Mouse (Mus musculus) embryonic facial prominence, embryonic 14.5 days (tissue): ENCODE results near the gene Olfr652. TPM values are rescaled to one million over a fixed set of nuclear protein-coding genes. Genes with fewer than 3 reads are reported as not detected.

Experiments
- ATAC-seq: fragments of 200-750 bp; cut with Nextera tagmentation; 2 replicates; pipeline ENCODE4 v1.8.0; 2017; ENCODE audit warnings: low read depth, moderate number of reproducible peaks, moderate TSS enrichment
- DNase-seq: peaks from one replicate; pipeline ENCODE4 v3.0.0-alpha.2; 2015; ENCODE audit warnings: low spot score
- H3K27ac ChIP-seq: fragments of 300-500 bp; sonication (generic); replicated peaks from 2 replicates; pipeline ENCODE4 v1.5.1; 2014; ENCODE audit warnings: low read depth, mild to moderate bottlenecking, low read length, moderate library complexity
- H3K27me3 ChIP-seq: fragments of 300-500 bp; sonication (generic); replicated peaks from 2 replicates; pipeline ENCODE4 v1.6.1; 2014; ENCODE audit warnings: low read length; ENCODE audit not compliant: control insufficient read depth, insufficient read depth
- H3K36me3 ChIP-seq: fragments of 300-500 bp; sonication (generic); 2 replicates; pipeline ENCODE4 v1.6.1; 2014; ENCODE audit warnings: low read length, mixed read lengths; ENCODE audit not compliant: control insufficient read depth, insufficient read depth
- H3K4me1 ChIP-seq: fragments of 300-500 bp; sonication (generic); 2 replicates; pipeline ENCODE4 v1.6.1; 2014; ENCODE audit warnings: antibody characterized with exemption, low read length; ENCODE audit not compliant: control insufficient read depth, insufficient read depth
- H3K4me2 ChIP-seq: fragments of 300-500 bp; sonication (generic); 2 replicates; pipeline ENCODE4 v1.6.1; 2014; ENCODE audit warnings: low read depth, mild to moderate bottlenecking, low read length, moderate library complexity, mixed read lengths
- H3K4me3 ChIP-seq: fragments of 300-500 bp; sonication (generic); 2 replicates; pipeline ENCODE4 v1.5.1; 2014; ENCODE audit warnings: low read depth, mild to moderate bottlenecking, low read length
- H3K9ac ChIP-seq: fragments of 300-500 bp; sonication (generic); 2 replicates; pipeline ENCODE4 v1.6.1; 2014; ENCODE audit warnings: low read depth, mild to moderate bottlenecking, low read length, moderate library complexity, mixed read lengths
- H3K9me3 ChIP-seq: fragments of 300-500 bp; sonication (generic); 2 replicates; pipeline ENCODE4 v1.6.1; 2016; ENCODE audit warnings: low read length; ENCODE audit not compliant: control insufficient read depth
- WGBS: fragments of 180-500 bp; shearing (Covaris S2); extraction: QIAGEN DNeasy Blood & Tissue Kit; methylation state at CpG from one replicate; pipeline ENCODE4 v1.1.7; 2014; 5-methylcytosine and 5-hydroxymethylcytosine counted together
- polyA plus RNA-seq: library from polyadenylated mRNA; unstranded; fragments of >200 nt; fragmentation: Nextera tagmentation; extraction: Ambion mirVana; gene quantifications from 2 replicates; pipeline ENCODE4 v1.2.1, GENCODE M21; 2014

Olfr652 gene
- polyA plus RNA-seq, 1 experiment from 2014 or later: 0.10 TPM

DNA sequence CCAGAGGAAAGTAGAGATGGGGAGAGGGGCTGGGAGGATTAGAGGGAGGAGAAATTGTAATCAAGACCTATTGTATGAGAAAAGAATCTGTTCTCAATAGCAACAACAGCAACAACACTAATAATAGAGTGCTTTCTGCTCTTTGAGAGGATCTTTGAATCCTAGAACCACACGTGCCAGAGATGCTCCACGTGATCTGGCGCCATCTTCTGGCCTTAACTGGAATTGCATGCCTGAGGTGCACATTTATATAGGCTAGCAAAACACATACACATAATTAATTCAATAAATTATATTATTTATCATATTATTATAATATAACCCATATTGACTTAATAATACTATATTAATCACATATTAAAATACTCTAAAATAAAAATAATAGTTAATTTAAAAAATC is 42.5 kb downstream of the Olfr652 start:
- Histone ChIP-seq H3K4me3 (no peak overlapping the region), H3K4me1 (no peaks in the 10 kb centered on the region), H3K4me2 (no peak overlapping the region), H3K27ac (no peak overlapping the region), H3K36me3 (no peaks in the 10 kb centered on the region), H3K9ac (no peak overlapping the region), H3K9me3 (no peaks in the 10 kb centered on the region), H3K27me3 (no peaks in the 10 kb centered on the region)
- DNase-seq (peak; percentile 3), ATAC-seq (no peak)
- WGBS: 3% methylated on average over 3 of the region's 3 CpGs

DNA sequence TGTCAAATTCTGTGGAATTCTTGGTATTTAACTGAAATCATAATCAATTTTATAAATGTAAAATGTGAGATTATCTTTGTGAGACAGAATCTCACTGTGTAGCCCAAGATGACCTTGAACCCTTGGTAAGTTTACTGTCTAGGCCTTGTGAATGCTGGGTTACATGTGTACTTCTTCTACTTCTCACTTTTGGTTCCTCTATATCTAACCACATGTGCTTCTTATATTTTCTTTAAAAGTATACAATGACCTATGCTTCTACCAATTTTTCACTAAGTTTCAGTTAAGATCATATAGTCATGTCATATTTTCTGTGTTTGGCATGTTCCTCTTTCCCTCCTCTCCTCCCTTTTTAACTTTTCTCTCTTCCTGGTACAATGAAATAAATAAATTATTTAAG is 44.0 kb downstream of the Olfr652 start:
- ATAC-seq: no peak
- DNase-seq: no peak

GRCm38 (mm10) chr7:104613655-104614054 is 53.0 kb downstream of the Olfr652 start, which contains the start of gene Olfr656:
Olfr656 (plus strand) TSS chr7:104613955.
- WGBS: 76% methylated on average over 4 of the region's 4 CpGs
- no peaks in the 10 kb centered on the region for H3K27me3 ChIP-seq
- H3K9ac ChIP-seq: no peak within 1 kb of the TSS
- H3K4me1 ChIP-seq: no peaks in the 10 kb centered on the region
- H3K4me3 ChIP-seq: no peak within 1 kb of the TSS
- H3K9me3 ChIP-seq: no peaks in the 10 kb centered on the region
- ATAC-seq: no peak
- no peak within 1 kb of the TSS for H3K4me2 ChIP-seq
- H3K36me3 ChIP-seq: no peaks in the 10 kb centered on the region
- H3K27ac ChIP-seq: no peak within 1 kb of the TSS
- no peak for DNase-seq

More for the DNA sequence above, 44.0 kb downstream of the Olfr652 start:
- Histone ChIP-seq H3K36me3 (no peaks in the 10 kb centered on the region), H3K4me1 (no peaks in the 10 kb centered on the region), H3K4me2 (no peak overlapping the region), H3K9me3 (no peaks in the 10 kb centered on the region), H3K27me3 (no peaks in the 10 kb centered on the region), H3K27ac (no peak overlapping the region), H3K9ac (no peak overlapping the region), H3K4me3 (no peak overlapping the region)

Other genes with a start within 250 kb of the Olfr652 start
- gene Trim12a, start 245.4 kb upstream of the Olfr652 start, polyA plus RNA-seq: 7.2 and 7.6 TPM in 2 replicates
- not detected in 2 replicates for gene Trim34b, start 231.4 kb upstream of the Olfr652 start, polyA plus RNA-seq
- 2.1 and 2.2 TPM in 2 replicates for gene Trim12c, start 207.5 kb upstream of the Olfr652 start, polyA plus RNA-seq
- gene Trim30b, start 191.0 kb upstream of the Olfr652 start, polyA plus RNA-seq: 0.29 TPM in 1 of 2 replicates, not detected in the other
- 0.45 TPM in 1 of 2 replicates, not detected in the other for gene Trim30c, start 160.1 kb upstream of the Olfr652 start, polyA plus RNA-seq
- gene Trim30a, start 95.7 kb upstream of the Olfr652 start, polyA plus RNA-seq: 1.9 and 2.1 TPM in 2 replicates
- gene Trim30d, start 53.1 kb upstream of the Olfr652 start, polyA plus RNA-seq: 0.87 and 1.4 TPM in 2 replicates
- not detected in 2 replicates for gene Olfr651, start 10.8 kb upstream of the Olfr652 start, polyA plus RNA-seq
- 0.05 and 0.17 TPM in 2 replicates for gene Olfr653, start 16.4 kb downstream of the Olfr652 start, polyA plus RNA-seq
- not detected in 2 replicates for gene Olfr654, start 26.1 kb downstream of the Olfr652 start, polyA plus RNA-seq
- not detected in 2 replicates for gene Olfr655, start 40.9 kb downstream of the Olfr652 start, polyA plus RNA-seq
- 0.17 TPM in 1 of 2 replicates, not detected in the other for gene Olfr656, start 53.1 kb downstream of the Olfr652 start, polyA plus RNA-seq
- 0.13 TPM in 1 of 2 replicates, not detected in the other for gene Olfr657, start 63.9 kb downstream of the Olfr652 start, polyA plus RNA-seq
- gene Olfr658, start 86.4 kb downstream of the Olfr652 start, polyA plus RNA-seq: not detected in 2 replicates
- 0.13 TPM in 1 of 2 replicates, not detected in the other for gene Olfr659, start 105.9 kb downstream of the Olfr652 start, polyA plus RNA-seq
- gene Olfr661, start 125.6 kb downstream of the Olfr652 start, polyA plus RNA-seq: not detected in 2 replicates
- gene Usp17le, start 216.6 kb downstream of the Olfr652 start, polyA plus RNA-seq: not detected in 2 replicates